Mouse (Mus musculus): ENCODE measurements around the gene Prkcg.

Gene Prkcg

GRCm38 (mm10) chr7:3327961-3328360 is 39.0 kb downstream of the Prkcg start:
- DNase-seq: no peak

GRCm38 (mm10) chr7:3329776-3330546 is 41.0 kb downstream of the Prkcg start:
- DNase-seq: peak; percentile 74 to 75

- no peak for DNase-seq
Measured at GRCm38 (mm10) chr7:3331171-3331570, 42.2 kb downstream of the Prkcg start.

- DNase-seq: peak; percentile 45 to 68
Measured at GRCm38 (mm10) chr7:3331581-3332223, 42.7 kb downstream of the Prkcg start.

- DNase-seq: no peak
Measured at GRCm38 (mm10) chr7:3332224-3332615, 43.2 kb downstream of the Prkcg start.

GRCm38 (mm10) chr7:3332619-3333521 is 43.9 kb downstream of the Prkcg start, which contains the start of gene Cacng7:
Gene Cacng7 (plus strand): TSS chr7:3332955.
- peak in 1 of 2 experiments; percentile 10 for DNase-seq

GRCm38 (mm10) chr7:3333542-3333941 is 44.6 kb downstream of the Prkcg start:
- DNase-seq: no peak

GRCm38 (mm10) chr7:3336412-3336811 is 47.4 kb downstream of the Prkcg start:
- no peak for DNase-seq

GRCm38 (mm10) chr7:3338286-3338935 is 49.4 kb downstream of the Prkcg start:
- DNase-seq: no peak

GRCm38 (mm10) chr7:3339010-3339409 is 50.0 kb downstream of the Prkcg start:
- DNase-seq: no peak

- DNase-seq: no peak
Measured at GRCm38 (mm10) chr7:3343861-3344260, 54.9 kb downstream of the Prkcg start.

- DNase-seq: no peak
Measured at GRCm38 (mm10) chr7:3345301-3345700, 56.3 kb downstream of the Prkcg start.

GRCm38 (mm10) chr7:3347366-3348287 is 58.6 kb downstream of the Prkcg start:
- peak in 1 of 2 experiments; percentile 35 for DNase-seq

- DNase-seq: no peak
Measured at GRCm38 (mm10) chr7:3348326-3348725, 59.3 kb downstream of the Prkcg start.

GRCm38 (mm10) chr7:3349775-3350174 is 60.8 kb downstream of the Prkcg start:
- no peak for DNase-seq

- no peak for DNase-seq
Measured at GRCm38 (mm10) chr7:3351536-3351935, 62.6 kb downstream of the Prkcg start.

GRCm38 (mm10) chr7:3354850-3355249 is 65.9 kb downstream of the Prkcg start:
- DNase-seq: no peak

- no peak for DNase-seq
Measured at GRCm38 (mm10) chr7:3360678-3361077, 71.7 kb downstream of the Prkcg start.

GRCm38 (mm10) chr7:3365547-3366279 is 76.7 kb downstream of the Prkcg start:
- DNase-seq: no peak

- DNase-seq: peak; percentile 13 to 36
Measured at GRCm38 (mm10) chr7:3366705-3367516, 77.9 kb downstream of the Prkcg start.
